In the genomic region with DNA sequence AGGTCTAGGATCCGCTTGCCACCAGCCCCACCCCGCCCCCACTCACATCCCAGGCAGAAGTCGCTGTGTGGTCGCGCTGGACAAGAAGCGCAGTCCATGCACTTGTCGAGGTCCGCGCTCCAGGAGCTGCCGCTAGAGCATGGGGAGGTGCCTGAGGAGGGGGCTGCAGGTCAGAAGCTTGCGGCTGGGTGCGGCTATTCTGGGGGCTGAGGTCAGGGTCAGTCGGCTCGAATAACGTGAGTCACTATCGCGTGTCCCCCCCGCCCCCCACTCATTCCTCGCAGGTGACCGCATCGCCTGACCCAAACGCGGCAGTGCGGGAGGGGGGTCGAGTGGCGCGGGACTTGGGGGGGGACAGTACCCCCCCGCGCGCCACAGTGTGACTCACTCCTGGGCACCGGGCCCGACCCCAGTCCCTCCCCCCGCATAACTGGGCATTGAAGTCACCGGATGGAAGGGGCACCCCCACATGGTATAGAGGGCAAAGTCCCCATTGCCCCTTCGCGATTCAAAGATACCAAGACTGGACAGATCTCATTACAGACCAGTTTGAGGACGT, we compare ENCODE assay signal across 8 mouse cellular contexts. TPM values are rescaled to one million over a fixed set of nuclear protein-coding genes. Genes with fewer than 3 reads are reported as not detected.
DNase-seq lines count a peak whose midpoint lies in the region; ATAC-seq lines count a peak whose summit lies in the region.

No protein-coding gene starts in this region.

- H3K4me1 ChIP-seq in kidney, embryonic 16.5 days (ENCODE audit: insufficient read depth, low read length): peaks cover 48% of the 10 kb centered on the region

- peak overlapping the region; percentile 74 for H3K9ac ChIP-seq in kidney, embryonic 16.5 days (replicated peaks; ENCODE audit: low read length)

- no peaks in the 10 kb centered on the region for H3K9me3 ChIP-seq in kidney, embryonic 16.5 days (ENCODE audit: low read length)

- H3K4me3 ChIP-seq in kidney, embryonic 16.5 days (ENCODE audit: low read length): peak overlapping the region; percentile 65
- peak overlapping the region; percentile 65 for H3K4me3 ChIP-seq in macrophage (ENCODE audit: inconsistent target)

- no peaks in the 10 kb centered on the region for H3K36me3 ChIP-seq in kidney, embryonic 16.5 days (ENCODE audit: insufficient read depth, low read length)
- no peaks in the 10 kb centered on the region for H3K36me3 ChIP-seq in macrophage (ENCODE audit: inconsistent target)

- ATAC-seq in kidney, embryonic 16.5 days (ENCODE audit: low FRiP score, low TSS enrichment): no peak

- peak; percentile 32 to 53 for DNase-seq in urinary bladder, adult 18-20 months (ENCODE audit: low spot score in 2 of 2)
- DNase-seq in urinary bladder, postnatal 10 days (ENCODE audit: low spot score): no peak
- DNase-seq in cerebellum, postnatal 10 days: peak; percentile 65 to 68
- peak; percentile 49 for DNase-seq in heart, adult 8-10 months (ENCODE audit: low spot score)
- peak; percentile 80 for DNase-seq in urinary bladder, postnatal 25 days (ENCODE audit: low spot score)
- no peak for DNase-seq in spleen, postnatal 36 days (ENCODE audit: low spot score in 2 of 2)

- peaks cover 18% of the 10 kb centered on the region; the same call in 1 of the 2 replicates for H3K79me2 ChIP-seq in macrophage (ENCODE audit: inconsistent target)

- H3K27ac ChIP-seq in kidney, embryonic 16.5 days (ENCODE audit: low read length): peak overlapping the region; percentile 85
- H3K27ac ChIP-seq in macrophage: peak overlapping the region; percentile 24; the same call in 1 of the 2 replicates

- WGBS in kidney, embryonic 16.5 days: under 1% methylated on average over 31 of the region's 37 CpGs
- WGBS in macrophage (ENCODE audit: missing documents): 0% methylated on average over 37 of the region's 37 CpGs

- H3K27me3 ChIP-seq in kidney, embryonic 16.5 days (ENCODE audit: insufficient read depth, low read length): peaks cover 22% of the 10 kb centered on the region

- H3K4me2 ChIP-seq in kidney, embryonic 16.5 days (replicated peaks; ENCODE audit: low read depth, low read length): peak overlapping the region; percentile 91

RNA-seq across cellular contexts. Expression of gene Tnfrsf12a, which starts 0.7 kb away (rescaled TPM):
- total RNA-seq in heart, adult 8-10 months (2022): 100 to 1,000 TPM in 2 of 4 experiments, 10 to 100 TPM in 2; 55.7 to 113 (median 85.0) TPM
- 28.9 and 31.2 TPM in 2 replicates for polyA plus RNA-seq in kidney, embryonic 16.5 days (2015; fragmentation: Nextera tagmentation; extraction: Ambion mirVana)
- total RNA-seq in macrophage (2018; cell fraction: chromatin; rRNA removed): 10 to 100 TPM in 11 of 26 experiments, 1 to 10 TPM in 14, not detected in 1; 1.2 to 64.6 (median 9.6) TPM
- 10 to 100 TPM in 4 of 26 experiments, 1 to 10 TPM in 22; 1.0 to 27.3 (median 3.5) TPM for total RNA-seq in macrophage (2018; cell fraction: cytosol; rRNA removed)
- total RNA-seq in macrophage (2018; cell fraction: nucleus; rRNA removed): 10 to 100 TPM in 11 of 26 experiments, 1 to 10 TPM in 15; 1.5 to 55.4 (median 6.5) TPM
- polyA plus RNA-seq in macrophage (2018): 3.2 to 12.0 TPM (median 5.7 TPM) in 3 replicates

RNA-seq across cellular contexts. Expression of gene Cldn6, which starts 2.5 kb away (rescaled TPM):
- total RNA-seq in heart, adult 8-10 months (2022): not detected
- polyA plus RNA-seq in kidney, embryonic 16.5 days (2015; fragmentation: Nextera tagmentation; extraction: Ambion mirVana): 242 and 253 TPM in 2 replicates
- total RNA-seq in macrophage (2018; cell fraction: chromatin; rRNA removed): not detected
- total RNA-seq in macrophage (2018; cell fraction: cytosol; rRNA removed): not detected
- not detected for total RNA-seq in macrophage (2018; cell fraction: nucleus; rRNA removed)
- polyA plus RNA-seq in macrophage (2018): not detected in 3 replicates

RNA-seq across cellular contexts. Expression of gene Thoc6, which starts 2.9 kb away (rescaled TPM):
- total RNA-seq in heart, adult 8-10 months (2022): 10 to 100 TPM in 3 of 4 experiments, 1 to 10 TPM in 1; 8.8 to 11.6 (median 11.0) TPM
- polyA plus RNA-seq in kidney, embryonic 16.5 days (2015; fragmentation: Nextera tagmentation; extraction: Ambion mirVana): 59.8 and 65.5 TPM in 2 replicates
- 10 to 100 TPM in 22 of 26 experiments, 1 to 10 TPM in 4; 6.1 to 20.8 (median 12.7) TPM for total RNA-seq in macrophage (2018; cell fraction: chromatin; rRNA removed)
- total RNA-seq in macrophage (2018; cell fraction: cytosol; rRNA removed): 10 to 100 TPM; 11.4 to 17.3 (median 13.7) TPM
- 10 to 100 TPM in 22 of 26 experiments, 1 to 10 TPM in 4; 7.4 to 19.6 (median 11.9) TPM for total RNA-seq in macrophage (2018; cell fraction: nucleus; rRNA removed)
- polyA plus RNA-seq in macrophage (2018): 11.0 to 17.8 TPM (median 16.3 TPM) in 3 replicates

RNA-seq across cellular contexts. Expression of gene Hcfc1r1, which starts 3.2 kb away (rescaled TPM):
- 100 to 1,000 TPM; 200 to 231 (median 211) TPM for total RNA-seq in heart, adult 8-10 months (2022)
- 73.4 and 83.7 TPM in 2 replicates for polyA plus RNA-seq in kidney, embryonic 16.5 days (2015; fragmentation: Nextera tagmentation; extraction: Ambion mirVana)
- 10 to 100 TPM in 1 of 26 experiments, 1 to 10 TPM in 22, not detected in 3; 1.3 to 23.4 (median 3.5) TPM for total RNA-seq in macrophage (2018; cell fraction: chromatin; rRNA removed)
- 100 to 1,000 TPM in 25 of 26 experiments, 10 to 100 TPM in 1; 99.3 to 148 (median 119) TPM for total RNA-seq in macrophage (2018; cell fraction: cytosol; rRNA removed)
- total RNA-seq in macrophage (2018; cell fraction: nucleus; rRNA removed): 10 to 100 TPM in 21 of 26 experiments, 1 to 10 TPM in 5; 8.7 to 30.7 (median 17.1) TPM
- polyA plus RNA-seq in macrophage (2018): 90.7 to 174 TPM (median 112 TPM) in 3 replicates

RNA-seq across cellular contexts. Expression of gene Cldn9, which starts 7.3 kb away (rescaled TPM):
- total RNA-seq in heart, adult 8-10 months (2022): under 1 TPM in 1 of 4 experiments, not detected in 3; 0.19 TPM
- polyA plus RNA-seq in kidney, embryonic 16.5 days (2015; fragmentation: Nextera tagmentation; extraction: Ambion mirVana): 60.0 and 63.5 TPM in 2 replicates
- total RNA-seq in macrophage (2018; cell fraction: chromatin; rRNA removed): not detected
- not detected for total RNA-seq in macrophage (2018; cell fraction: cytosol; rRNA removed)
- total RNA-seq in macrophage (2018; cell fraction: nucleus; rRNA removed): not detected
- polyA plus RNA-seq in macrophage (2018): not detected in 3 replicates

Comparison
In these comparisons a context has a peak if more than half of its experiments do, and no peak if none do; other contexts are left out.
1. DNase-seq: peak in urinary bladder, adult 18-20 months (2 of 2), cerebellum, postnatal 10 days (2 of 2), heart, adult 8-10 months (single experiment) and urinary bladder, postnatal 25 days (single experiment); none in urinary bladder, postnatal 10 days (single experiment) and spleen, postnatal 36 days (0 of 2).
2. RNA of gene Cldn6, which starts 2.5 kb away (polyA plus RNA-seq): 242 to 253 TPM in kidney, embryonic 16.5 days; not detected in macrophage; every median in the first group is over 100 times any median in the second.